Mouse (Mus musculus): Measurements from ENCODE around the gene Zfr.

GRCm38 (mm10) chr15:12088091-12088490, 29.5 kb upstream of the Zfr start:
- TF ChIP-seq EP300 (optimal IDR thresholded peaks at IDR 0.05) (no peak), CTCF (IDR thresholded peaks at IDR 0.05; ENCODE audit: low read depth) (no peak)
